Comparison of ENCODE assay signal across 6 mouse cellular contexts in the genomic region with DNA sequence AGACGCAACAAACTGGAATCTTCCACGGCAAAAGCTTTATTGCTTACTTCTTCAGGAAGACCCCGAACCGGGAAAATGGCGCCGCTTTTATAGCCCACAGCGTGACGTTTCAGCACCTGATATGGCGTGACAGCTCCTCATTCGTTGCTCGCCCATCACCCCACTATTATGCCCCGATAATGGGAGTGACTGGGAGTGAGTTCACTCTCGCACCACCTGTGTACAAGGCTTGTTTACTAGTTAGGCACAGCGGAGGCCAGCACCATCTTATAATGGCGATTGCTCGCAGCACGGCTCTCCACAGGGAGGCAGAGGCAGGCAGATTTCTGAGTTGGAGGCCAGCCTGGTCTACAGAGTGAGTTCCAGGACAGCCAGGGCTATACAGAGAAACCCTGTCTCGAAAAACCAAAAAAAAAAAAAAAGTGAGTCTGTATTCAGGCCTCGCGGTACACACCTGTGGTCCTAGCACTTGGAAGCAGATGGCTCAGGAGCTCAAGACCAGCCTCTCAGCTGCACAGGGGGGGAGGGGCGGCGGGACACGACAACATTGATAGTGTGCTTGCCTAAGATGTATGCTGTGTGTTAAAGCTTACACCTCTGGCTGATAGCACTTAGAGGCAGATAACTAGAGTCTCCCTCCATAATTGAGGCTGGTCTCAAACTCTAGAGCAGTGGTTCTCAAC. TPM values are rescaled to one million over a fixed set of nuclear protein-coding genes. Genes with fewer than 3 reads are reported as not detected.
A peak's percentile ranks its signal among the peaks of the same experiment; 100 is the strongest.
DNase-seq lines count a peak whose midpoint lies in the region; ATAC-seq and TF ChIP-seq lines count a peak whose summit lies in the region.
"Not testable (repeated sequence)": the region's sequence is repeated elsewhere in the genome, so short reads cannot be mapped to it uniquely, and the experiment has no call there.

No protein-coding gene starts in this region.

- H3K9me3 ChIP-seq in liver, embryonic 13.5 days (replicated peaks); liver, postnatal 0 days (ENCODE audit: low read length): not testable (repeated sequence)

- not testable (repeated sequence) for H3K36me3 ChIP-seq in liver, embryonic 13.5 days; liver, postnatal 0 days (replicated peaks; ENCODE audit: insufficient read depth, low read length)

- WGBS in liver, embryonic 13.5 days (ENCODE audit: insufficient replicate concordance): 85% methylated on average over 23 of the region's 23 CpGs
- 88% methylated on average over 22 of the region's 23 CpGs for WGBS in liver, postnatal 0 days (ENCODE audit: insufficient replicate concordance)

- TF ChIP-seq CTCF in bone marrow macrophage, adult 2 months (IDR thresholded peaks at IDR 0.05; ENCODE audit: low read depth, low read length); liver, postnatal 0 days (IDR thresholded peaks at IDR 0.05; ENCODE audit: low read depth): not testable (repeated sequence)

- not testable (repeated sequence) for ATAC-seq in liver, embryonic 13.5 days (ENCODE audit: low read depth); liver, postnatal 0 days

- not testable (repeated sequence) for TF ChIP-seq EP300 in liver, postnatal 0 days (IDR thresholded peaks at IDR 0.05; ENCODE audit: low read depth)

- TF ChIP-seq POLR2A in bone marrow macrophage, adult 2 months (IDR thresholded peaks at IDR 0.05; ENCODE audit: borderline replicate concordance, low read depth, low read length): not testable (repeated sequence)

- H3K27ac ChIP-seq in bone marrow macrophage, adult 2 months (ENCODE audit: insufficient read depth, low read depth, low read length): 0 out of 2 replicates have a peak overlapping the region, but pooled peaks have one; percentile 54
- not testable (repeated sequence) for H3K27ac ChIP-seq in liver, embryonic 13.5 days
- H3K27ac ChIP-seq in liver, postnatal 0 days (ENCODE audit: low read depth): peak overlapping the region; percentile 100

- H3K4me1 ChIP-seq in bone marrow macrophage, adult 2 months (ENCODE audit: control insufficient read depth, insufficient read depth, low read length): peaks cover 11% of the 10 kb centered on the region
- H3K4me1 ChIP-seq in liver, embryonic 13.5 days (replicated peaks): peaks cover 39% of the 10 kb centered on the region
- H3K4me1 ChIP-seq in liver, postnatal 0 days (ENCODE audit: insufficient read depth): peaks cover 23% of the 10 kb centered on the region

- not testable (repeated sequence) for H3K9ac ChIP-seq in liver, embryonic 13.5 days; liver, postnatal 0 days (replicated peaks)

- not testable (repeated sequence) for H3K27me3 ChIP-seq in liver, embryonic 13.5 days; liver, postnatal 0 days (ENCODE audit: insufficient read depth, low read length)

- not testable (repeated sequence) for H3K4me3 ChIP-seq in bone marrow macrophage, adult 2 months (ENCODE audit: insufficient read depth, low read length); liver, embryonic 13.5 days (replicated peaks); liver, postnatal 0 days (ENCODE audit: low read depth, low read length)

- H3K4me2 ChIP-seq in liver, embryonic 13.5 days: peak overlapping the region; percentile 90; the same call in 1 of the 2 replicates
- not testable (repeated sequence) for H3K4me2 ChIP-seq in liver, postnatal 0 days (ENCODE audit: low read depth, low read length)

- DNase-seq in ES-CJ7 (ENCODE audit: low read depth, low spot score) (peak; percentile 54), R1 (ENCODE audit: low read depth, low spot score) (peak; percentile 80)
- DNase-seq in heart, adult 11 months: peak; percentile 76
- DNase-seq in liver, embryonic 13.5 days; liver, postnatal 0 days: not testable (repeated sequence)

RNA-seq across cellular contexts. Expression of gene Ankrd11, which starts 2.8 kb away (rescaled TPM):
- polyA plus RNA-seq in bone marrow macrophage, adult 2 months (2012; ENCODE audit: insufficient read depth, insufficient read length, missing spikeins): 76.2 and 79.2 TPM in 2 replicates
- 10.7 and 13.6 TPM in 2 replicates for polyA plus RNA-seq in liver, embryonic 13.5 days (2015; fragmentation: Nextera tagmentation; extraction: Ambion mirVana)
- 21.2 and 21.9 TPM in 2 replicates for polyA plus RNA-seq in liver, postnatal 0 days (2015; fragmentation: Nextera tagmentation; extraction: Ambion mirVana)

RNA-seq across cellular contexts. Expression of gene Spg7, which starts 17.9 kb away (rescaled TPM):
- polyA plus RNA-seq in bone marrow macrophage, adult 2 months (2012; ENCODE audit: insufficient read depth, insufficient read length, missing spikeins): 58.3 and 65.1 TPM in 2 replicates
- polyA plus RNA-seq in liver, embryonic 13.5 days (2015; fragmentation: Nextera tagmentation; extraction: Ambion mirVana): 25.3 and 25.7 TPM in 2 replicates
- 16.9 and 18.3 TPM in 2 replicates for polyA plus RNA-seq in liver, postnatal 0 days (2015; fragmentation: Nextera tagmentation; extraction: Ambion mirVana)

RNA-seq across cellular contexts. Expression of gene Rpl13, which starts 57.3 kb away (rescaled TPM):
- 1,467 and 1,640 TPM in 2 replicates for polyA plus RNA-seq in bone marrow macrophage, adult 2 months (2012; ENCODE audit: insufficient read depth, insufficient read length, missing spikeins)
- polyA plus RNA-seq in liver, embryonic 13.5 days (2015; fragmentation: Nextera tagmentation; extraction: Ambion mirVana): 1,172 and 1,189 TPM in 2 replicates
- 811 and 871 TPM in 2 replicates for polyA plus RNA-seq in liver, postnatal 0 days (2015; fragmentation: Nextera tagmentation; extraction: Ambion mirVana)
